Mouse (Mus musculus) gastrocnemius, postnatal 4 days (tissue): Measurements from ENCODE around the gene Rreb1. TPM values are rescaled to one million over a fixed set of nuclear protein-coding genes. Genes with fewer than 3 reads are reported as not detected.
A peak's percentile ranks its signal among the peaks of the same experiment; 100 is the strongest.

Experiments used
- DNase-seq, 2 experiments: peaks; one replicate each; pipeline ENCODE4 v3.0.0; 2021 to 2022; ENCODE audit warnings: low spot score in 2 of 2, mixed read lengths in 2 of 2
- total RNA-seq, 2 experiments: library from RNA; stranded (reverse); gene quantifications; 2 replicates each; pipeline ENCODE4 v1.2.3; 2021

Rreb1 gene
- total RNA-seq, 2 experiments from 2014 or later = 51.0 to 53.6 TPM

DNA sequence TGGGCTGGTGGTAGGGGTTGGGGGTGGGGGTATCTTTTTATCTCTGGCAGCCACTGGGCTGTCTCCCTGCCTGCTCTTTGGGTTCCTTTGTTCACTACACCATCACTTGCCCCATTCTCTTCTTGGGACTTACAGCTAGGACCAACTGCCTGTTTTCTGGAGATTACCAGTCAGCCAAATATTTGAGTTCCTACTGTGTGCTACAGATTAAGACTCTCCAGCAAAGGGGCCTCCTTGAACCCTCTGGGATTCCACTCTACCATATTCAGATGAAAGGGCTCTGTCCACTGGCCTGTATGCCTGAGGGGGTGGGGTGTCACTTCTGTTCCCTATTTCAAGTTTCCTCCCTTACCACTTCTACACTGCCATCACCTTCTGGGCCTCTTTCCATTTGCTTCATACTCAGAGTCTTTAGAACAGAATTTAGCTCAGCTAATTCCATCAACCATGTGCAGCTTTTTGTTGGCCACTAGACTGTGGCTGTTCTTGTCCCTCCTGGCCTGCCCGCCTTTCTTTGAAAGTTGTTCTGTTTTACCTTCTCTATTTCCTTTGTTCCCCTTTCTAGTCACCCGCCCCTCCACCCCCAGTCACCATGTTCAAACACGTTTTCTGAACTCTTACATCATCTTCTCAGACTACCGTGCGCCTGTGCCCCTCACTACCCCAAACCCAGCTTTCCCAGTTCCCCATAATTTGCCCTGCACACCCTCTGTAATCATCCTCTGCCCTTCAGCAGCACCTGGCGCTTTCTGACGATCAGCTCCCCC lies 95.1 kb downstream of the Rreb1 start:
- no peak for DNase-seq

DNA sequence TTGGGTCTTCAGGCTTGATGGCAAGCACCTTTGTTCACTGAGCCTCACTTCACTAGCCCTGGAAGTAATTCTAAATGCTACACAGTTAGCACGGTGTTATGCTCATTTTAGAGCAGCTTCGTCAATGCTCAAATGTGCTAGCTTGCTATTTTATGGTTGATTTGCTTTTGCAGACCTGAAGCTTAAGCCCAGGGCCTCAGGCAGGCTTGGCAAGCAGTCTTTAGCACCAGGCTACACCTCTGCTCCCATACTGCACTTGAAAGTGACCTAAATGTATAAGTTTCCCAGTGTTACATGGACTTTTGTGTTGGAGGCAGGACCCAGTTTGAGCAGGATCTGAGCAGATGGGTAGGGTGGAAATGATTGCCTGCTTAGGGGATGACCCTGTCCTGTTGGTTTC lies 97.7 kb downstream of the Rreb1 start:
- DNase-seq = no peak

DNA sequence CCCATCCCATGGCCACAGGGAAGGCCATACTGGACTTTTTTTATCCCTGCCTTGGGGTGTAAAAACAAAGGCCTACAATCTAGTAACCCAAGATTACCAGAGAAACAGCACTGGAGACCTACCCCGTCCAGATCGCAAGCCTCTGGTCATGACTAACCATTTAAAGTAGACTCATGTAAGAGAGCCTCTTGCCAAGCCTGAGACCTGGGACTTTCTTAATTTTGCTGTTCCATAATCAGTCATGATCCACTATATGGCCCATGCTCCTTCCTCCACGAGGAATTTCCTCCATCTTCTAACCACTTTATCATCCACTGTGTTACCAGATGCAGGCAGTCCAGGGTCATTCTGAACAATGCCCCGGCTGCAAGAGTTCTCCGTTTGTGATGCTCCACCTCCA lies 98.2 kb downstream of the Rreb1 start:
- DNase-seq = no peak

DNA sequence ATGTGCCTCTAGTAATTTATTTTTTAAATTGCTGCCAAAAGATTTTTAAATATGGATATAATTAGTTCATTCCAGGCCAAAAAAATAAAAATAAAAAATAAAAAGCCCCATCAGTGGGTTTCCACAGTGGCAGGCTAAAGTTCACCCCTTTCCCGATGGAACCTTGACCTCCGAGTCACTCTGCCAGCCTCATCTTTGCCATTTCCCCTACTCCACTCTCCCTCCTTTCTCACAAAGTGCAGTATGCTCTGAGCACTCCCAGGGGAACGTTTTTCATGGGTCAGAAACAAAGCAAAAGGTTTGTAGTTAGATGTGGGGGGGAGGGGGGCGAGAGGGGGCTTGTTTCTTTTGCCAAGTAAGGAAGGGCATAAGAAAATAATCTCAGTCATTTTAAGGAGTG lies 98.6 kb downstream of the Rreb1 start:
- no peak for DNase-seq

DNA sequence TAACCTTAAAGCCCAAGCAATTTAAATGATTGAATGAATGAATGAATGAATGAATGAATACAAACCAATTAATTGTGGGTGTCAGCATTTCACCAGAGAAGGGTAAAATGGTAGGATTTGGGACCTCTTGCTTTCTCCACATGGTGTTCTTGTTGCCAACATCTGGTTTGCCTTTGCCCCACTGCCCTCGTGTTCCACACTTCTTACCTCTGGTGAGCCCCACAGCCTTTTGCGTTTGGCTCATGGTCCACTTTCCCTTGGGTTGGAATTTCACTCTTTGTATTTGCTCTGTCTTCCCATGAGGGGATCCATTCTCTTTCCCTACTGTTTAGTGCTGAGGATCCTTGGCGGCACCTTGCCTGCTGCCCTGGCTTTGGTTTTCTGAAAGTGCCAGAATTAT lies 99.0 kb downstream of the Rreb1 start:
- DNase-seq = no peak

DNA sequence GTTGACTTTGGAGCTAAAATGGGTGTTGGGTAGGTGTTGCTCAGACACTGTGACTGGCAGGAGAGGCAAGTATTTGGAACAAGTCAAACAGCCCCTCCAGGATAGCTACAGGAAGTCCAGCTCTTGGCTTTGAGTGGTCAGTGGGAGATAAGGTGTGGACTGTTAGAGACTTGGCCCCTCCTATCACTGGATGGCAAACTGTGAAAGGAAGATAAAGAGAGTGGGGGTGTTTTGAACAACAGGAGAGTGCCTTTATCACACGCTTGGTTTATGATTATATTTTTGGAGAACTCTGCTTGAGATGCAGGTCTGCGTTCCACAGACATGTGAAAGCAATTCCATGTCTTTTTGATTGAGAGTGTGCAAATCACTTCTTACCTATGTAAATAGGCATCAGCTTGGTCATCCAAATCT lies 100.7 kb downstream of the Rreb1 start:
- DNase-seq = no peak

DNA sequence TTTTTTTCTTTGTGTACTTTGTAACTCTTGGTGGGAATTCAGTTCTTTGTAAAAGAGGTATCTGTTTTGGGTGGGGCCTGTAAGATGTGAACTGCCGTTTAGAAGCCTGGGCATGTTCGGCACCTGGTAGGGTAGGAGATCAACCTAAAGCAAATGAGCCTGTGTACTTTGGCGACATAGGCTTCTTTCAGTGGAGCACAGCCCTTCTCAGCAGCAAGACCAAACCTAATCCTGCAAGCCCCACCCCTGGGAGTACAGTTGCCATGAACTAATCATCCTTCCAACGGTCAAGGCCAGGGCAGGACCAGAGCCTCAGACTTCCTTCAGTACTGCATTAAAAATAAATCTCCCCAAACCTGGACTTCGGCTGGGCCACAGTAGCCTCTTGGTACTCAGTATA lies 101.4 kb downstream of the Rreb1 start:
- DNase-seq = no peak

DNA sequence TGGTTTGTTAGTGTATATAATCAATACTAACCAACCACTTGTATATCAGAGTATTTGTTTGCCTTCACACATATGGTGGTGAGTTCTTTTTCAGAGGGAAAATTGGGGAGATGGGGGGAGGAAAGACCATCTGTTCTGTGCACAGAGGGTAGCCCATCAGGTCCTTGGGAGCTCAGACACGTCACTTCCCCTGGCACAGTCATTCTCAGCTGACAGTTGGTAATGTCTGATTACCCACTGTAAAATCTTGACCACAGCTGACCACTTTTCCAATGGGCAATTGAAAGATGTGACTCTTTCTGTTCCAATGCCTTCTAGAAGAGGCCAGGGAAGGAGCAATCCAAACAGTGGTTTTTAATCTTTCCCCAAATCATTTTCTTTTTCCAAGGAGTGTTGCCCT lies 101.8 kb downstream of the Rreb1 start:
- no peak for DNase-seq

DNA sequence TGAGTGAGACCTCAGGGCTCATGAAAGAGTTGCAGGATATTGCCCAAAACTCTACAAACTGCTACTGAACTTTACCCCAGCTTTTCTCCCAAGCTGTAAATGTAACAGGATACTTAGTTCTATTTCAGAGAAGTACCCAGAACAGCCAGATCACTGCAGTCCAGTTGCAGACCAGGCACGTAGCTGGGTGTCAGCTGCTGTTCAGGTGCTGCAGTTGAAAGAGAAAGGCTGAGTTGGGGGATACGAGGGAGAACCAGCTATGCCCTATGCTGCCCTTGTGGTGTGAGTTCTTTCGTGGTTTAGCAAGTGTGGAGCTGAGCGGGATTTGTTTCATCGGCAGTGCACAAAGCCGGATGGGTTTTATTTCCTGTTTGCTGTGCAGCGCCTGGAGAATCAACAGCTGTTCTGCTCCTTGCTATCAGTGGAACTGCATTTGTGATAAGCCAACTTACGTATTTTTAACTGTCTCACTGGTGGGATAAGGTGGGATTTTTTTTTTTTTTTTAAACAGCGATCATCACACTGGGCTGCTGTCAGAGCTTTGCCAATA lies 102.5 kb downstream of the Rreb1 start:
- DNase-seq = no peak

DNA sequence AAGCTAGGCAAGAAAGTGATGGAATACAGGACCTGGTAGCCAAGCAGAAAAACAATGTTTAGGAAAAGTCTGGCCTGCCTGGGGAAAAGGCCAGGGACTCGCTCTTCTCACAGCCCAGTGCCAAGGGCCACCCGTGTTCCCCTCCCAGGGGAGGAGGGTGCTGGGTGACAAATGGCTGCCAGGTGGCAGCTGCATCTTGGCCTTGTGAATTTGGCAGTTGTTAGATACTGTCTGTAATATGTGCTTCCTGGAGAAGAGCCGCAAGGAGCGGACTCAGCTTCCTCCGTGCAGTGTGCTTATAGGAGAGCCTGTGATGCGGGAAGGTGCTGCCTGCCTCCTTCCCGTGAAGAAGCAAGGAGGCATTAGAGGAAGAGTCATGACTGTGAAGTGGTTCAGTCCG lies 104.3 kb downstream of the Rreb1 start:
- peak; percentile 23 to 29 for DNase-seq

DNA sequence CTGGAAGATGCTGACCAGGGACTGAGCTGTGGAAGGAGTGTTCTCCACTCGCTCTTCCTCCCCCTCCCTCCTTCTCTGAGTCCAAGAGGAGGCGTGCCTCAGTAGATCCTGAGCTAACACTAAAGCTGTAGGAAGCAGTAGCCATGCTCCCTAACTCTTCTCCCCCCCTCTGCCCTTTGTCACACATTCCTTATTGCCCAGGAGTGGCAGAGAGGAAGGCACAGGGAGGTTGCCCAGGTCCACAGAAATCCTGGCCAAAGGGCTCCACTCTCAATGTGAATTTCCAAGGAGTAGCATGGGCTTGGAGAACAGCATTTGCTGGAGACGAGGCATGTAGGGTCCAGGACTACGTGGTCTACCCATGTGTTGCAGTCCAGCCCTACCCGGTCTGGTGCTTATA lies 104.8 kb downstream of the Rreb1 start:
- no peak for DNase-seq

DNA sequence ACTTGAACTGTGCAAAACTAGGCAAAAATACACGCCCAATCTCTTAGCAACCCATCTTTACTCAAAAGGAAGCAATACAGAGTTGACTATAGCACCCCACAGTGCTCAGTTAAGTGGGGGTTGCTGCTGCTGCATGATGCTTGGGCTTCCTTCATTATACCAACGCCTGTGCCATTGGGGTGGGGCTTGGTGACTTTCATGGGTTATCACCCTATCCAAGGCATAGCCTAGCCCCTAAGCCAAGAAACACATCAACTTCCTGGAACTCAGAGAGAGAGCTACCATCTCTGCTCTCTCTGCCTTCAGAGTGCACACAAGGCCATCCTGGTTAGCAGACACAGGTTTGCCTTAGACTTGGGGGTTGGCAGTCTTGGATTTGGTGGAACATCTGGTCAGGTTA lies 107.2 kb downstream of the Rreb1 start:
- no peak for DNase-seq

DNA sequence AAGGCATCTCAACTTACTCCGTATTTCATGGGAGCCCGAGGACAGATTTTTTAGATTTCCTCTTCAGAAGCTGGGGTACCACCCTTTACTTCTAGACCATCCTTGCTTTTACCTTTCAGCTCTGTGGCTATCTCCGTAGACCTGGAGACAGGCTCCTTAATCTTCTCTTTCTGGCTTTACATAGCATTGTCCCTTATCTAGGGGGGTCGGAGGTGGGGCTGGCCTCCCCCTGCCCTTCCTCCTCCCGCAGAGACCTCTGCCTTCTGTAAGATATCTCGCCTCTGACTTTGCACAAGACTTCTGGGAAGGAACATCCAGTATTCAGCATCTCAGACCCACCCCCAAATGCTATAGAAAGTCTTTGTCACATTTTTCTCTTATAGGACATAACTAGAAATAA lies 107.8 kb downstream of the Rreb1 start:
- DNase-seq = no peak

DNA sequence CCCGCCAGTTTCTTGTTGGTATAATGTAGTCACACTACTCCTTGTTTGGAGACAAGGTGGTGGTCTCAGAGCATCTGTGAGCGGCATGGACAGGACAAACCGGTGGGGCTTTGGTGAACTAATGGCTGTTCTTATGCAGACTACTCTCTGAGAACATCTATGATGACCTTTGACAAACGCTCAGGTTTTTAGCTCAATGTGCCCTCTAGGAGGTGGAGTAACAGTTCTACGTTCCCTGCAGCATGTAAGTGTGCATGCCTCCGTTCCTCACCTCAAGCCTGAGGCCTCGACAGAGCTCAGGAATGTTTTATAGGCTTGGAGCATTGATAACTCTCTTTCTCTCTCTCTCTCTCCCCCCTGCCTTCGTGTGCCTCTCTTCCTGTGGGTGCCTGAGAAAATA lies 116.6 kb downstream of the Rreb1 start:
- DNase-seq = no peak

DNA sequence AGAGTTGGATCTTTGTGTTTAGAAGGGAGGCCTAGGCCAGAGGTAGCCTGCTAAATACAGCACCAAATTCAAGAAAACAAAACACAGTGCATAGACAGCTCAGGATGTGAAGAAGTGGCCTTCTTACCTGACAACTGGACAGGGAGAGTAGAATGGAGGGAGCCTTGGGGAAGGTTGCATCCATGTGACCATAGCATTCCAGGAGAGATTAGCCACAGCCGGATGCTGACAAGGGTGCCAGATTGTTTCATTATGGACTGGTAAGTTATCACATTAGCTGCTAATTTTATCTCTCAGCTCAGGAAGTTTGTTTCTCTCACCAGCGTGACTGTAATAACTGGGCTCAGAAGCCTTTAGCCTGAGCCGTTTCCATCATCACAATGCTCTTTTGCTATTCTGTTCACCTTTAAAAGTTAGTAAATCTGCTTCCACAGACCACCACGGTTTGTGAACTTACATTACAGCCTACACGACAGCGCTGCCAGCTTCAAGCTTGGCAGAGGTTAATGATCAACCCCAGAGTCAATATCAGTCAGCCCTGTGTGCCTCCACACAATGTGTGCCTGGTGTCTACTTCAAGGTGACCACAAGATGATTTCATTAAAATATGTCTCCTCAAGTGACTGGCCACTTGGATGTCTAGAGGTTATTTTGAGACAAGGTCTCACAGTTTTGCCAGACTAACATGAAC lies 117.5 kb downstream of the Rreb1 start:
- no peak for DNase-seq

DNA sequence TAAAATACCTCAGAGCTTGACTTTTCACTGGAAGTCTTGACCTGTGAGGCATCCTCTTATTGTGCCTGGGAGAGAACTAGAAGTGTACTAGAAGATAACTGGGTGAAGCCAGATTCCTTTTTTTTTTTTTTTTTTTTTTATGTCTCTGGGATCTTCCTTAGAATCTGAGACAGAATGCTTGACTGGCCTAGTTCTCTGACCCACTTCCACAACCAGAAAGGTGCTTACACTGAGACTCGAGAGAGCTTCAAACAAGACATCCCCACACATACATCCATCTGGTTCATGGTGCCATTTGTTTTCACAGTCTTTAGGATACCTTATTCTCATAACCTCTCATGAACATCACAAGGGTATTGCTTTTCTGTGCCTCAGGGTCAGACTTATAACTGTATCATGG lies 118.2 kb downstream of the Rreb1 start:
- DNase-seq = no peak

DNA sequence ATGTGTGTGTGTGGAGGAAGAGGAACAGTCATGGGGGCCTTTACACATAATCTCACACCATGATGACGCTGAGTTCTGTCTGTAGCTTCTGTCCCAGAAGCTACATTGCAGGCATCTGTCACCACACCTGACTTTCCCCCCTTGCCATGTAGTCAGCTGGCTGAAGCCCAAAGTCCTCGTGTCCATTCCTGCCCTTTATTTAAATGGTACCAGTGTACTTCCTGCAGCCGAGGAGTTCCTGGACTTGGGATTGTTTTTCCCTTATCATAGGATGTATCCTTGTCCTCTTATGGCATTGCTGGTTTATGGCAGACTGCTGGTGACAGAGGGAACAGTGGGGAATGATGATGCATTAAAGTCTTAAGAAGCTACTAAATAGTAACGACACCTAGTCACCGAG lies 120.6 kb downstream of the Rreb1 start:
- DNase-seq = no peak

DNA sequence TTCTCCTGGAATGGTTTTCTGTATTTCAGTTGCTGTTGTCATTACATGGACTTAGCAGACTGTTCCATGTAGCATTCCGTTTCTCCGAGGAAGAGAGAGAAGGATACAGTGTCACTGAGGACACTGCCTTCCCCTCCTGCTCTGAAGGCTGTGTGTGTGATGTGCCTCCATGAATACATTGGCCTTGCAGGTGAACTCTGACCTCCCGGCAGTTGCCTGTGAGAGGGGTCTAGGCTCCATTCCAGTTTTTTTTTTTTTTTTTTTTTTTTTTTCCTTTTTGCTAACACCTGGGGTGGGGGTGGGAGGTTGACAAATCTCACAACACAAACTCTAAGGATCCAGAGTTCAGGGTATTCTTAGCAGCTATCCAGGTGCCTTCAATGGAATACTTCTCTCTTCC lies 124.8 kb downstream of the Rreb1 start:
- no peak for DNase-seq

DNA sequence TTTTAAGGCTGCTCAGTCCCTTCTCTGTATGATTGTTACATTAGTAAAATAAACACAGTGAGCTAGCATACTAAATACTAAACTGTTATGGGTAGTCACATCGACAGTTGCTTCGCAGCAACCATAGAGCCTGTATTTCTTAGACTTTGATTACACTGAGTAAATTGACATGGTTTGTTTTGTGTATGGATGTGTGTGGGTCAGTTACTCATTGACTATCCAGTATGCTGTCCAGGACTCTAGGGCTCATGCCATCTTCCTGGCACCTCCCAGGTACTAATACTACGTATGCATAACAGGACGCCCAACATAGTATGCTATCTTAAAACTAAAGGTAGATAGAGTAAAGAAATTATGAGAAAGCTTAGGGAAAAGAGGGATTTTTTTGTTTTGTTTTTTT lies 125.3 kb downstream of the Rreb1 start:
- no peak for DNase-seq

DNA sequence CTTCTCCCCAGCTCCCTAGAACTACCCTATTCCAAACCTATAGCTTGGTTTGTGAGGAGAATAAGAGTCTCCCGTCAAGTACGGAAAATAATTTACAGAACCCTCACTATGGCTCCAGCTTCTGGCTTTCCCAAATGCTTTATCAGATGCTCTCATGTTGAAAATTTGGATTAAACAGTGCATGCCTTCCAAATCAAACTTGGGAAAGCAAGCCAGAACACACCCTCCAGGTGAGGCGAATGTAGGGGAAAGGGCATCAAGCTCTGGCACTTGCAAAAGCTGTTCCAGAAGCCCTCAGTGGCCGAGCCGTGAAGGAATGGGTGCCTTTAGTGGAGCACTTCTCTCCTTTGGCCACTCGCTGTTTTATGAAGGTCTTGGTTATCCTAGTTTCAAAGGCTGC lies 126.2 kb downstream of the Rreb1 start:
- DNase-seq = no peak

DNA sequence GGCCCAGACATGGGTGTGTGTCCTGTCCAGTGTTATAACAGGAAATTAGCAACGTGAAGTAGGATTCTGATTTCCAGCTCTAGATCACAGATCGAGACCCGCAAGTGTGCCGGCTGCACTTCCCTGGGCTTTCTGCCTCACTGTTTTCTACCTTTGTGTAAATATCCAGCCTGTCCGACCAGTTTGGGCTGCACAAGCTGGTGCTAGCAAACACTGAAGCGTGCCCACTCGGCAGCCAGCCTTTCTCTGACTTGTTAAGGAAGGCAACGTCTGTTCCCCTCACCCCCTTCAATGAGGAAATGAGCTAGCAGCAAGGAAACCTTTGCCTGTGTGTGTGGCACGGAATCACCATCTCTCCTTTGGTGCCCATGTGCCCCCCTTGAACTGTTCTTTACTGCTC lies 129.9 kb downstream of the Rreb1 start:
- no peak for DNase-seq

DNA sequence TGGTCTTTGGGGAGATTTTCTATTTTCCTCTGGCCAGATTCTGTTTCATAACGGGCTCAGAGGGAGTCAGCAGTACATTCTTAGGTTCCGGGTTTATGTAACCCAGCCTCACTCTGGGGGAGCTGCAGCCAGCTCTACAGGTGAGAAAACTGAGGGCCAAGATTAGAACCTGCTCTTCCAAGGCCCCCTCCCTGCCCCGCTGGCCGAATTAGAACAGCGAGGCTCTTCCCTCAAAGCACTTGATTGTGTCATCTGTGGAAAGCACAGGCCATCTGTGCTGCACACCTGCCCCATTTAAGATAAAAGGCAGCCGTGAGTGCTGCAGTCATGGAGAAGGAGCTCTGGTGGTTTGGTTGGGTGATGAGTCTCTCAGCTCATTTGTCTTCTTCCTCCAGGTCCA lies 130.3 kb downstream of the Rreb1 start:
- DNase-seq = no peak

DNA sequence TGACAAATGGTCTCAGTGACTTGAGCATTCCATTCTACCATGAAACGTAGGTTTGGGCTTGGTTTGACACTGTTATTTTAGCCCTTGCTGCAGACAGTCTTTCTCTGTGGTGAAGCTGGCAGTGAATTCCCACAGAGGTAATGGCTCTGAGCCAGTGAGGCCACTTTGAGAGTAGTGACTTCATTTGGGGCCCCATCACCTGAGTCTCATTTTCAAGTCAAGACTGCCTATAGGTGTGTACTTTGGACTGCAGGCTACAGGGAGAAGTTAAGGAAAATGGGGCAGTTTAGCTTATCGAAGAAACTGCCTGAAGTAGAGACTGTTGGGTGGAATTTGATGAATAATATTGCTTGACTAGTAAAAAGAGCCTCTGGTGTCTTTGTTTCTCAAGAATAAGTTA lies 131.0 kb downstream of the Rreb1 start:
- no peak for DNase-seq
